Mouse (Mus musculus) testis, adult 2 months (tissue): Measurements from ENCODE around the gene Kcnk13. TPM values are rescaled to one million over a fixed set of nuclear protein-coding genes. Genes with fewer than 3 reads are reported as not detected.

ENCODE experiments used
- H3K27ac ChIP-seq: fragments of 200-500 bp; 2 replicates; pipeline ENCODE4 v1.5.1; 2012; ENCODE audit warnings: low read depth, low read length; ENCODE audit not compliant: control insufficient read depth, insufficient read depth
- H3K27me3 ChIP-seq: fragments of 200-500 bp; 2 replicates; pipeline ENCODE4 v1.6.1; 2012; ENCODE audit warnings: mild to moderate bottlenecking, low read length, moderate library complexity; ENCODE audit not compliant: control insufficient read depth, insufficient read depth
- H3K36me3 ChIP-seq: fragments of 200-500 bp; 2 replicates; pipeline ENCODE4 v1.6.1; 2012; ENCODE audit warnings: mild to moderate bottlenecking, low read length; ENCODE audit not compliant: control insufficient read depth, insufficient read depth
- H3K4me1 ChIP-seq: fragments of 200-500 bp; 2 replicates; pipeline ENCODE4 v1.6.1; 2012; ENCODE audit warnings: low read length; ENCODE audit not compliant: control insufficient read depth, insufficient read depth
- H3K4me3 ChIP-seq: fragments of 200-500 bp; 2 replicates; pipeline ENCODE4 v1.5.1; 2012; ENCODE audit warnings: low read depth, mild to moderate bottlenecking, low read length, moderate library complexity, mixed read lengths; ENCODE audit not compliant: control insufficient read depth
- CTCF ChIP-seq: fragments of 200-500 bp; IDR thresholded peaks from 2 replicates; pipeline ENCODE4 v1.5.1; 2012; ENCODE audit warnings: low read depth, mild to moderate bottlenecking, inconsistent platforms, low read length, moderate library complexity; ENCODE audit not compliant: control insufficient read depth, insufficient read depth, insufficient replicate concordance
- POLR2A ChIP-seq: fragments of 200-500 bp; IDR thresholded peaks from 2 replicates; pipeline ENCODE4 v1.6.1; 2012; ENCODE audit warnings: low read depth, mild to moderate bottlenecking, inconsistent platforms, low read length, moderate library complexity; ENCODE audit not compliant: control insufficient read depth
- polyA plus RNA-seq: library from polyadenylated mRNA; depleted of rRNA; stranded (reverse); fragments of >200 nt; gene quantifications from 2 replicates; pipeline ENCODE4 v1.2.3, GENCODE M21; 2012

Gene Kcnk13
- polyA plus RNA-seq, 1 experiment: 1.7 TPM

DNA sequence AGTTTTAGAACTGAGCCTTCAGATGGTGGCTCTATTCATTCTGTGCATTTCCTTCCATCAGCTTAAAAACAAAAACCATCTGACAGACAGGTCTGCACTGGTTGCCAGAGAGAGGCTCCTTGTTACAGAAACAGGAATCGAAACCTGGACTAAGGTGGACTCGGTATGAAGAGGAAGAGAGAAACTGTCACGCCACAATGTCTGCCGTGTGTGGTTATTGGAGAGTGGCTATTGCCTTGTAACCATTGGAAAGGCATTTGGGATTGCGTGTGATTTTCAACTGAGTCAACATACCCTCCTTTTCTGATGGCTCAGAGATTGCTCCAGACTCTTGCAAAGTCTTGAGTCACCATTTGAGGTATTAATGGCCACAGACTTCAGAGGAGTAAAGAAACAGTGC lies 22.5 kb downstream of the Kcnk13 start:
- TF ChIP-seq CTCF (no peak), POLR2A (no peak)
- Histone ChIP-seq H3K27ac (no peak overlapping the region), H3K4me1 (no peaks in the 10 kb centered on the region), H3K36me3 (no peaks in the 10 kb centered on the region), H3K27me3 (no peaks in the 10 kb centered on the region), H3K4me3 (no peak overlapping the region)

GRCm38 (mm10) chr12:99988144-99988543 lies 23.8 kb downstream of the Kcnk13 start:
- H3K4me1 ChIP-seq: no peaks in the 10 kb centered on the region
- TF ChIP-seq POLR2A (no peak), CTCF (no peak)
- no peak overlapping the region for H3K27ac ChIP-seq
- no peaks in the 10 kb centered on the region for H3K27me3 ChIP-seq
- H3K4me3 ChIP-seq: no peak overlapping the region
- no peaks in the 10 kb centered on the region for H3K36me3 ChIP-seq

DNA sequence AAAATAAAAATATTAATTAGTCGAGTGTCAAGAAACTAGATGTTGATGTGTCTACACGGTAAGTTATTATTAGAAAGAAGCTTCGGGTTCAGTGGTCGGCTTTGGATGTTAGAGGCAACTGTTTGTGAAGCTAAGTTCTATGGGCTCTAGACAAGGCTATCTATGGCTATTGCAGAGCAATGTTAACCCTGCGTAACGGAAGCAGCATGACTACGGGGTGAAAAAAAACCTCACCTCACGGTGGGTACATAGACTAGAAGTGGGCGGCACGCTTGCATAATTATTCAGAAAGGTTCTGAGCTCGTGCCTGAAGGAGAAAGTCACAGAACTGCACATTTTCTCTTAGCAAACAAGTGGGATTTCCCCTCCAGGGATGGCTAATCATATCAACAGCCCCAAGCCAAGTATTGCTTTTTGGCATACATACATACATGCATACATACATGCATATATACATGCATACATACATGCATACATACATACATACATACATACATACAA lies 28.1 kb downstream of the Kcnk13 start:
- TF ChIP-seq POLR2A (no peak), CTCF (no peak)
- no peaks in the 10 kb centered on the region for H3K27me3 ChIP-seq
- no peaks in the 10 kb centered on the region for H3K4me1 ChIP-seq
- H3K27ac ChIP-seq: no peak overlapping the region
- H3K36me3 ChIP-seq: no peaks in the 10 kb centered on the region
- H3K4me3 ChIP-seq: no peak overlapping the region

GRCm38 (mm10) chr12:99993146-99993890 lies 29.0 kb downstream of the Kcnk13 start:
- no peak overlapping the region for H3K27ac ChIP-seq
- no peak overlapping the region for H3K4me3 ChIP-seq
- TF ChIP-seq CTCF (no peak), POLR2A (no peak)

GRCm38 (mm10) chr12:99995951-99996350 lies 31.7 kb downstream of the Kcnk13 start:
- H3K27ac ChIP-seq: no peak overlapping the region

More at GRCm38 (mm10) chr12:99993146-99993890, 29.0 kb downstream of the Kcnk13 start:
- Histone ChIP-seq H3K27me3 (no peaks in the 10 kb centered on the region), H3K36me3 (no peaks in the 10 kb centered on the region), H3K4me1 (no peaks in the 10 kb centered on the region)

GRCm38 (mm10) chr12:99999726-100000125 lies 35.4 kb downstream of the Kcnk13 start:
- Histone ChIP-seq H3K4me3 (no peak overlapping the region), H3K36me3 (no peaks in the 10 kb centered on the region), H3K27ac (no peak overlapping the region), H3K4me1 (no peaks in the 10 kb centered on the region), H3K27me3 (no peaks in the 10 kb centered on the region)
- TF ChIP-seq CTCF: no peak
- TF ChIP-seq POLR2A: no peak

More at GRCm38 (mm10) chr12:99995951-99996350, 31.7 kb downstream of the Kcnk13 start:
- no peak for TF ChIP-seq CTCF
- no peak for TF ChIP-seq POLR2A
- no peaks in the 10 kb centered on the region for H3K27me3 ChIP-seq
- H3K4me1 ChIP-seq: no peaks in the 10 kb centered on the region
- no peak overlapping the region for H3K4me3 ChIP-seq
- H3K36me3 ChIP-seq: no peaks in the 10 kb centered on the region

DNA sequence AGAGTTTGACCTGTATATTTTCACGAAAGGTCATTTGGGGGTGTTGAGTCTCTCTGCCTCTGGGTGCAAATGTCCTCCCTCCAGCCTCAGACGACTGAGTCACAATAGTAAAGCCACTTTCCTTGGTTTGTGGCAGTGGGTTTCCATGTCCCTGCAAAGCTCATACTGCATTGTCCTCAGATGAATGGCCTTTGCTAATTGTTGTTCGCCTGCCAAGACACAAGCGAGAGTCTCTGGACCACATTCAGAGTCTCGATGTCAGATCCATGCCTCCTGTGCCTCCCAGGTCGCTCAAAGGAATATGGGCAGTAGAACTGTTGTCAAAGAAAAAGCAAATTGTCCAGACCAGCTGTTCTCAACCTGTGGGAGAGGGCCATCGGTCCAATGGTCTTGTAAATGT lies 36.1 kb downstream of the Kcnk13 start:
- TF ChIP-seq CTCF (no peak), POLR2A (no peak)
- Histone ChIP-seq H3K36me3 (no peaks in the 10 kb centered on the region), H3K27ac (no peak overlapping the region), H3K27me3 (no peaks in the 10 kb centered on the region), H3K4me1 (no peaks in the 10 kb centered on the region), H3K4me3 (no peak overlapping the region)
